Mouse (Mus musculus) forebrain, embryonic 15.5 days (tissue): ENCODE measurements at regions not wholly inside any gene's neighbourhood (a gene's known extent, or its start where the extent isn't known, plus 50 kb on each side); places are given as distances from the start of the nearest gene placed in this dataset.

Experiments
- ATAC-seq: fragments of 200-750 bp; cut with Nextera tagmentation; replicated peaks from 2 replicates; pipeline ENCODE4 v1.8.0; 2017; ENCODE audit warnings: mild to moderate bottlenecking, moderate TSS enrichment, moderate library complexity
- H3K27ac ChIP-seq: fragments of 300-500 bp; sonication (generic); replicated peaks from 2 replicates; pipeline ENCODE4 v1.5.1; 2015; ENCODE audit warnings: mild to moderate bottlenecking, inconsistent platforms
- H3K27me3 ChIP-seq: fragments of 300-500 bp; sonication (generic); 2 replicates; pipeline ENCODE4 v1.6.1; 2015; ENCODE audit warnings: inconsistent platforms
- H3K36me3 ChIP-seq: fragments of 300-500 bp; sonication (generic); 2 replicates; pipeline ENCODE4 v1.6.1; 2015; ENCODE audit warnings: mild to moderate bottlenecking, inconsistent platforms
- H3K4me1 ChIP-seq: fragments of 300-500 bp; sonication (generic); 2 replicates; pipeline ENCODE4 v1.6.1; 2015; ENCODE audit warnings: inconsistent platforms
- H3K4me2 ChIP-seq: fragments of 300-500 bp; sonication (generic); replicated peaks from 2 replicates; pipeline ENCODE4 v1.6.1; 2015; ENCODE audit warnings: mild to moderate bottlenecking, inconsistent platforms
- H3K4me3 ChIP-seq: fragments of 300-500 bp; sonication (generic); 2 replicates; pipeline ENCODE4 v1.5.1; 2015; ENCODE audit warnings: mild to moderate bottlenecking, inconsistent platforms
- H3K9ac ChIP-seq: fragments of 300-500 bp; sonication (generic); replicated peaks from 2 replicates; pipeline ENCODE4 v1.6.1; 2015; ENCODE audit warnings: mild to moderate bottlenecking, inconsistent platforms
- H3K9me3 ChIP-seq: fragments of 300-500 bp; sonication (generic); 2 replicates; pipeline ENCODE4 v1.6.1; 2016; ENCODE audit warnings: inconsistent platforms
- WGBS: fragments of 180-500 bp; shearing (Covaris S2); methylation state at CpG from one replicate; pipeline ENCODE4 v1.1.7; 2015; ENCODE audit warnings: mixed read lengths; 5-methylcytosine and 5-hydroxymethylcytosine counted together

GRCm38 (mm10) chrX:14592793-14593192 lies 381.8 kb downstream of the H2al1n start:
- 13% methylated on average over 1 of the region's 1 CpGs for WGBS
- H3K36me3 ChIP-seq: no peaks in the 10 kb centered on the region
- H3K27me3 ChIP-seq: no peaks in the 10 kb centered on the region
- no peak overlapping the region for H3K4me3 ChIP-seq
- no peak overlapping the region for H3K27ac ChIP-seq
- no peak for ATAC-seq
- H3K9ac ChIP-seq: no peak overlapping the region
- H3K4me1 ChIP-seq: no peaks in the 10 kb centered on the region
- H3K4me2 ChIP-seq: no peak overlapping the region
- no peaks in the 10 kb centered on the region for H3K9me3 ChIP-seq

GRCm38 (mm10) chrX:14596799-14597198 lies 385.9 kb downstream of the H2al1n start:
- Histone ChIP-seq H3K9me3 (no peaks in the 10 kb centered on the region), H3K9ac (no peak overlapping the region), H3K27ac (no peak overlapping the region), H3K27me3 (no peaks in the 10 kb centered on the region), H3K4me3 (no peak overlapping the region), H3K4me1 (no peaks in the 10 kb centered on the region), H3K4me2 (no peak overlapping the region), H3K36me3 (no peaks in the 10 kb centered on the region)
- ATAC-seq: no peak

- H3K36me3 ChIP-seq: no peaks in the 10 kb centered on the region
- 82% methylated on average over 2 of the region's 2 CpGs for WGBS
- H3K4me3 ChIP-seq: no peak overlapping the region
- H3K4me2 ChIP-seq: no peak overlapping the region
- no peaks in the 10 kb centered on the region for H3K9me3 ChIP-seq
- H3K27ac ChIP-seq: no peak overlapping the region
- no peaks in the 10 kb centered on the region for H3K27me3 ChIP-seq
- ATAC-seq: no peak
- H3K4me1 ChIP-seq: no peaks in the 10 kb centered on the region
- no peak overlapping the region for H3K9ac ChIP-seq
Observed at GRCm38 (mm10) chrX:14601916-14602315, 391.0 kb downstream of the H2al1n start.

- no peaks in the 10 kb centered on the region for H3K9me3 ChIP-seq
- H3K4me3 ChIP-seq: no peak overlapping the region
- no peak overlapping the region for H3K4me2 ChIP-seq
- no peaks in the 10 kb centered on the region for H3K27me3 ChIP-seq
- no peak overlapping the region for H3K27ac ChIP-seq
- 75% methylated on average over 1 of the region's 1 CpGs for WGBS
- H3K9ac ChIP-seq: no peak overlapping the region
- H3K36me3 ChIP-seq: no peaks in the 10 kb centered on the region
- no peak for ATAC-seq
- H3K4me1 ChIP-seq: no peaks in the 10 kb centered on the region
Observed at GRCm38 (mm10) chrX:14609196-14609595, 398.2 kb downstream of the H2al1n start.

- no peaks in the 10 kb centered on the region for H3K36me3 ChIP-seq
- no peaks in the 10 kb centered on the region for H3K27me3 ChIP-seq
- WGBS: 30% methylated on average over 10 of the region's 10 CpGs
- H3K9ac ChIP-seq: no peak overlapping the region
- H3K27ac ChIP-seq: no peak overlapping the region
- ATAC-seq: peak; percentile 19; the same call in 1 of the 2 replicates
- H3K4me1 ChIP-seq: no peaks in the 10 kb centered on the region
- H3K4me3 ChIP-seq: no peak overlapping the region
- H3K9me3 ChIP-seq: no peaks in the 10 kb centered on the region
- no peak overlapping the region for H3K4me2 ChIP-seq
Observed at GRCm38 (mm10) chrX:14628267-14628901, 417.4 kb downstream of the H2al1n start.

GRCm38 (mm10) chrX:14639378-14639777 lies 428.4 kb downstream of the H2al1n start:
- Histone ChIP-seq H3K4me2 (no peak overlapping the region), H3K27ac (no peak overlapping the region), H3K27me3 (no peaks in the 10 kb centered on the region), H3K9me3 (no peaks in the 10 kb centered on the region), H3K36me3 (no peaks in the 10 kb centered on the region), H3K4me3 (no peak overlapping the region), H3K9ac (no peak overlapping the region), H3K4me1 (no peaks in the 10 kb centered on the region)
- 89% methylated on average over 3 of the region's 3 CpGs for WGBS
- ATAC-seq: no peak

GRCm38 (mm10) chrX:14664852-14665251 lies 453.9 kb downstream of the H2al1n start:
- Histone ChIP-seq H3K27me3 (no peaks in the 10 kb centered on the region), H3K36me3 (no peaks in the 10 kb centered on the region), H3K4me3 (no peak overlapping the region), H3K4me1 (no peaks in the 10 kb centered on the region), H3K9me3 (no peaks in the 10 kb centered on the region), H3K9ac (no peak overlapping the region), H3K4me2 (no peak overlapping the region), H3K27ac (no peak overlapping the region)
- 36% methylated on average over 3 of the region's 3 CpGs for WGBS
- no peak for ATAC-seq

GRCm38 (mm10) chrX:14696375-14696774 lies 485.4 kb downstream of the H2al1n start:
- Histone ChIP-seq H3K9ac (no peak overlapping the region), H3K36me3 (no peaks in the 10 kb centered on the region), H3K9me3 (no peaks in the 10 kb centered on the region), H3K4me1 (no peaks in the 10 kb centered on the region), H3K27ac (no peak overlapping the region), H3K4me3 (no peak overlapping the region), H3K27me3 (no peaks in the 10 kb centered on the region), H3K4me2 (no peak overlapping the region)
- ATAC-seq: no peak
- 93% methylated on average over 2 of the region's 2 CpGs for whole genome bisulfite sequencing

GRCm38 (mm10) chrX:14738999-14739398 lies 528.1 kb downstream of the H2al1n start:
- Histone ChIP-seq H3K36me3 (no peaks in the 10 kb centered on the region), H3K9me3 (no peaks in the 10 kb centered on the region), H3K4me3 (no peak overlapping the region), H3K27me3 (no peaks in the 10 kb centered on the region), H3K4me1 (no peaks in the 10 kb centered on the region), H3K4me2 (no peak overlapping the region), H3K27ac (no peak overlapping the region), H3K9ac (no peak overlapping the region)
- ATAC-seq: no peak
